Mouse (Mus musculus): Measurements from ENCODE around the gene Gatc. TPM values are rescaled to one million over a fixed set of nuclear protein-coding genes. Genes with fewer than 3 reads are reported as not detected.
"Not testable (repeated sequence)": the region's sequence is repeated elsewhere in the genome, so short reads cannot be mapped to it uniquely, and the experiment has no call there.

Gene Gatc
- total RNA-seq, 2 experiments from 2014 or later, result 17.6 to 18.6 TPM

DNA sequence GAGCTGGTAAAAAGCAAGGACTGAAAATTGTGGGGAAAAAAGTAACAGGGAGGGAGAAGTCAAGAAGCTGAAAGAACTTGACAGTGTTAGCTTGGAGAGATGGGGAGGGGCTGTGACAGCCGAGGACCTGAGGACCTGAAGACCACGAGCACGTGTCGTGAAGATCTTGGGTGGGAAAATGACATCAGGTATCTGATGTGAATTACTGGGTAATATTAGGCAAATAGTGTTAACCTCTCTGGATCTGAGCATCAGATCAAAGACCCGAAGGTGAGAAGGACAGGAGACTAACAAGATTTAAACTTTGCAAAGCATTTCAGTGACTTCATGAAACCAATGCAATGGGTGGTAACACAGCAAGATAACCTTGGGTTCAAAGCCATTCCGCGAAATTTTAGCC lies 971 bp downstream of the Gatc start:
- DNase-seq, result no peak
- intact Hi-C loops (cut with DNase I), result loop anchor here (1.0 to 2.0 kb wide), 3 partner anchors 13 to 67 kb away; partner anchors contain the start of genes Dynll1, Rnf10 and Srsf9

DNA sequence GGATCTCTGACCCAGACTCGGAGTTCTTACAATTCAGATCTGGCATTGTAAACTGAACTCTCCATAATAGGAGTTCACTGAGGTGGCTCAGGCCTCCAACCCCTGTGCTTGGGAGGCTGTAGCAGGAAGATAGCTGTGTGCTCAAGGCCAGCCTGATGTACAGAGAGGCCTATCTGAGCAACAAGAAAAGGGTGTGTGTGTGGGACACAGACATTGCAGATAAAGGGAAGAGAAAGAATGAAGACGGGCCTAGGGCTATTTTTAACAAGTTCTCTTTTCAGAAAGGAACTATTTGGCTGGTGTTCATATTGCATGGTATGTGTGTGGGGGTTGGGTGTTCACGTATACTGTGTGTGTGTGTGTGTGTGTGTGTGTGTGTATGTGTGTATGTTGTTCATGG lies 7.4 kb downstream of the Gatc start:
- no peak for DNase-seq
- intact Hi-C loops (cut with DNase I), result no loop called here

DNA sequence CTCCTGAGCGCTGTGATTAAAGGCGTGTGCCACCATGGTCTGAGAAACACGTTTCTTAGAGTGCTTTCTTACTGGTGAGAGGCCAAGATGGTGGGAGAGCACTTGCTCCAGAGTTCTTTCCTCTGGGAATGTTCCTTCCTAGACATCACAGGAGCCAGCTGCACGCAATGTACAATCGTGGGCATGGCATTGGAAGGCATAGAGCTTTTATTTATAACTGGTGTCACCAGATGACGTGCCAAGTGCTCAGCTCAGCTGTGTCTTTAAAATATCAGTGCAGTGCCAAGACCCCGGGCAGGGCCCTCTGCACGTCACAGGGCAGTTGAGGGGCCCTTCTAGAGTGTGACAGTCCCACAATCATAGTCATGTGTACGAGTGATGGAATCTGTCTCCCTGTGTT lies 10.0 kb downstream of the Gatc start:
- intact Hi-C loops (cut with DNase I), result no loop called here
- no peak for DNase-seq

DNA sequence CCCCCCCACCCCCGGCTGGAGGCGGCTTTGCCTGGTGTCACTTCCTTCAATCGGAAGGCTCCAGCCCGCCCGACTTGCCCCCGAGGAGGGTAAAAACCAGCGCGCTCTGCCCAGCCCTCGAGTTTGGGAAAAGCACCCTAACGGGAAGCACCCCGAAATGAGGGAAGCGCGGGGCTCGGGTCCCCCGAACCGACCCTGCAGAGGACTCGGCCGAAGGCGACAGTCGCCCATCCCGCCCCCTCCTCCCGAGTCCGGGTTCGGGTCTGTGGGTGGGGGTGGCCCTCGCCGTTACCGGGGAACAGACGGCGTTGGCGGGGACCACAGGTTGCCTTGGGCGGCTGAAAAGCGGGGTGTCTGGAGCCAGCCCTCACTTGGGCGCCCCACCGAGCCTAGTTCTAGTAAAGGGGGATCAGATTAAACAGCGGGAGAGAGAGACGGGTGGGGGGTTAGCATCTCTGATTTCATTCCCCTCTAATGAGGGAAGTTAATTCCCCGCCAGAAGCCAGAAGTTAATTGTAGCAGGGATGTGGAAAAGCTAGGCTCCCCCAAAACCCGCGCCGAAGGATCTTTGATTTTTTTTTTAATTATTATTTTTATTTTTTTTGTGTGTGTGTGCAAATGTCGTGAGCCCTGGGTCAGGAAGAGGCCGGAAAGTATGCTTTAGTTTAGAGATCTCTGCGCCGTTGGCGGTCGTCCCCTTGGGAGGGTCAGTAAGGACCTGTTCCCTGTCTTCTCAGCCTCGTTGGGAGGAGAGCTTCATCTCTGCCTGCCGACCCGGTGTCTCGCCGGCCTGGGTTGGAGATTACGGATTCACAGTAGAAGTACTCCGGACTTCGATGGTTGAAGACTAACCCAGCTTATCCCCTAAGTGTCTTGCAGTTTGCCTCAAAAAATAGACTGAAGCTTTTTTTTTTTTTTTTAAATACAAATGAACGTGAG lies 13.1 kb downstream of the Gatc start:
- intact Hi-C loops (cut with DNase I), result loop anchor here (1.0 to 2.0 kb wide), 2 partner anchors 12 to 49 kb away; partner anchors contain the start of gene Coq5
- DNase-seq, result peak; percentile 33 to 52

DNA sequence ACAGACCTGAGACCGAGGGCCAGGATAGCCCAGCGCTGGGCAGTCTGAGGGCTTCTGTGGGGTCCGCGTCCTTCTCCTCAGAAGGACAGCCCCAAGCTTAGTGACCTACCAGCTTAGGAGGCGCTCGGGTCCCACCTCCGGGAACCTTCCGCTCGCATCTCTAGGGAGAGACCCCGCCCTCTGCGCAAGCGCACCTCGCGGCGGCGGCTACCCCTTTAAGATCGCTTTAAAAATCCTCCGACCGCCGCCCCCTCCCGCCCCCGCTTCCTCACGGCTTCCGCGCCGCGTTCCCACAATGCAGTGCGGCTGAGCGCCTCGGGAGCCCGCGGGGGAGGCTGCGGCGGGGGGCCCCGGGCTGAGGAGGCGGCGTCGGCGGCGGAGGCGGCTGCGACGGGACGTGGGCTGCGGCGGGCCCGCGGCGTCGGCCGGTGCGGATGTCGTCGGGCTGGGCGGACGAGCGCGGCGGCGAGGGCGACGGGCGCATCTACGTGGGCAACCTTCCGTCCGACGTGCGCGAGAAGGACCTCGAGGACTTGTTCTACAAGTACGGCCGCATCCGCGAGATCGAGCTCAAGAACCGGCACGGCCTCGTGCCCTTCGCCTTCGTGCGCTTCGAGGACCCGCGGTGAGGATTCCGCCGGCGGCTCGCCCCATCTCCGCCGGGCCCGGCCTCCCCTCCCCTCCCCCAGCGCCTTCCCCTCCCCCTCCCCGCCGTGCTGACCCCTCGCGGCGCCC lies 13.9 kb downstream of the Gatc start, which contains the start of gene Srsf9:
Srsf9 (plus strand) TSS at position 303 of the 735 bp plus-strand sequence.
- intact Hi-C loops (cut with DNase I), result loop anchor here (1.0 to 2.0 kb wide), 2 partner anchors 13 to 48 kb away; partner anchors contain the start of gene Coq5
- DNase-seq, result peak; percentile 97 to 98

DNA sequence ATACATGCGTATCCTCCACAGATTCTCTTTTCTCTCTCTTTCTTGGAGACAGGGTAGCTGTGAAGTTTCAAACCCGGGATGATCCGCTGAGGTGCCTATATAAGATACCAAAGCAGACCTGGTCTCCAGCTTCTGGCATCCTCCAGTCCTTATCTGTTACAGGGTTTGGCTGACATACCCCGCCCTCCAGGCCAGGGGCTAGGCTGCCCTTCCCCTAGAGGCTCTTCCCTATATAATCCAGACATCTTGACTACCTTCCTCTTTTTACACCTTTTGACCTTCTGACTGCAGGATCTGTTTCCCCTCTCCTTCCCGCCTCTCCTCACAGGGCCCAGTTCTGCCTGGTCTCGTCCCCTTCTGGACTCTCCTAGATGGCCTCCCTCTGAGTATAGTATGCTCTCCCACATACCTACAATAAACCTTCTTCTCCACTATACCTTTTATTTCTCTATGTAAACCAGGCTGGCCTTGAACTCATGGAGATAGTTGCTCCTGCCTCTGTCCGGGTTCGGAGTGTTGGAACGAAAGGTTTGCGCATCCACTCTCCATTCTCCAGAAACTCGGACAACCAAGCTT lies 14.6 kb downstream of the Gatc start:
- intact Hi-C loops (cut with DNase I), result loop anchor here (2.0 kb wide), 1 partner anchor 48 kb away; the partner anchor contains the start of gene Coq5
- DNase-seq, result no peak

DNA sequence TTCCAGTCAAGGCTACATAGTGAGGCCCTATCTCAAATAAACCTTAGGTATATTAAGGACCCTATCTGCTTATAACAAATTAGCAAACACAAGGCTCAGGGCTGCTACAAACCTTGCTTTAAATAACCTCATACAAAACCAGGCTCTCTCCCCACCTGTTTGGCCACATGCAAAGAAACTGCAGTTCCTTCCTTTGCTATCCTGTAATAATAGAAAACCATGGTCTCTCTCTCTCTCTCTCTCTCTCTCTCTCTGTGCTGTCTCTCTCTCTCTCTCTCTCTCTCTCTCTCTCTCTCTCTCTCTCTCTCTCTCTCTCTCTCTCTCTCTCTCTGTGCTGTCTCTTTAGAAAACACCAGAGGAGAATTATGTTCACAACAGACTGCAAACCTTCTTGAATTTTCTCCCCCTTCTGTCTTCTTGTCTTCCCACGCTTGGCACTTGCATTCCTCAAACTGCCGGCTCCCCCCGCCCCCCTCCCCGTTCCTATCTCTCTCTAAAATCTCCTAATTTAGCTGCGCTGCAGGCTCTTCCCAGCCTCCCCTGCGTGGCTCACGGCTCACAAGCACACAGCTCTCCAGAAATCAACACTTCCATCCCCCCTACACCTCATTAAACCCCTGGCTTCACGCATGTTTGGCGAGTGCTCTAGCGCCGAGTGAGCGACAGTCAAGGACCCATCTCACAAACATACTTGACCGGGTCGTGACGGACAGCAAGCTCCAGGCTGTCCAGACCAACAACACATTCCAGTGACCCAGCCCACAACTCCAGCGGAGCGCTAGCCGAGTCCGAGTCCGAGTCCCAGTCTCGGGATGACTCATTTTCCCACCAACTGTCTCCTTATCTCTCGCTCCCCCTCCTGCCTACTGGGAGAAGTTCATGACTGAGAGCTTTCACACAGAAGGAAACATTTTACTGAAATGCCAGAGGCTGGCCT lies 21.7 kb downstream of the Gatc start:
- DNase-seq, result peak; percentile 66 to 75
- intact Hi-C loops (cut with DNase I), result loop anchor here (2.0 kb wide), 1 partner anchor 18 kb away; the partner anchor contains the start of gene Dynll1

DNA sequence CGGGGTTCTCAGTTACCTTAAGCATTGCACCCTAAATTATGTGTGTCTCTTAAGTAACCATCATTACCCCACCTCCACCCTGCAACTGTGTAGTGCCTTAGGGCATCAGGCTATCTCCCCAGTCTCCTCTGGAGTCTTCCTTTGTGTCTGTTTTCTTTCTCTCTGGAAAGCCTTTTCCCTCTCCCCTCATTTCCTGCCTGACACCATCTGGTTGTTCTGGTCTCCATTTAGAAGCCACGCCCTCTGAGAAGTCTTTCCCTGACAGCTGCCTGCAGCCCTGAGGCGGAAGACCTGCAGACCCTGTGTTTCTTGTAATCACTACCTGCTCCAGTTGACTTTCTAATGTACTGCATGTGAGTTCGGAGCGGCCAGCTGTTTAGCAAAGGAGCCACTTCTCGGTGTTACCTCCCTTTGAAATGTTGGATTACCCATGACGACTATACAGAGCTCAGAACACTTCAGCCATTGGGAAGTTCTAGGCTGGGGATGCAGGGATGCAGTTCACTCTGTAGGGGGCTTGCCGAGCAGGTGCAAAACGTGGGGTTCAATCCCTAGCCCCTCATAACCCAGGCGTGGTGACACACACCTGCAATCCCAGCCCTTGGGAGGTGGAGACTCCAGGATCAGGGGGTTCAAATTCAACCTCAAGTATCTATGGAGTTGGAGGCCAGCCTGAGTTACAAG lies 23.2 kb downstream of the Gatc start:
- intact Hi-C loops (cut with DNase I), result loop anchor here (2.0 kb wide), 1 partner anchor 17 kb away; the partner anchor contains the start of gene Dynll1
- DNase-seq, result no peak

DNA sequence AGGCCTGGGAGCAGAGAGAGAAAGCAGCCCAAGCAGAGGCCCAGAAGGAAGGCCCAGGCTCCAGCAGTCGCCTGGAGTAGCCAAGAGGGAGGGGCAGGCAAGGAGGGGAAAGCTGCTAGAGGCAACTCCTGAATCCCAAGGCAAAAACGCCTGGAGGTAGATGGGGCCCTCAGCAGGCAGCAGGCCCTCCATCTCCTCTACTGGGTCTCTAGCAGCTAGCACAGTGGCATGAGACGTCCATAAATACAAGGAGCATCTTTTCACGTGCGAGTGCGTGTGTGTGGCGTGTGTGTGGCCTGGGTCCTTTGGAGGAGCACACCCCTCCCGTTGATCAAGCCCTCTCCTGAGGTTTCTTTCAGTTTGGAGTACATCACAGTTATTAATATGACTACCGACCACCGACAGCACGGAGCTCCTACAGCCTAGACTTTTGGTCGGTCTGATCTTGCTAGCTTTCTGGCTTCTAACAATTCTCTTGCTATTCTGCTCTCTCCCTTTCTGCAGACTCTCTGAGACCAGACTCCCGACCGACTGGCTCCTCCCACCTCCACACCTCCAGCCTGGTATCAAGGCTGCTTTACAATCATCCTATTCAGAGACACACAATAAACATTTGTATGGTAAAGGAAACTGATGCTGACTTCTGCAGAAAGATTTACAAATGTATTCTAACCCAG lies 23.9 kb downstream of the Gatc start:
- DNase-seq, result no peak
- intact Hi-C loops (cut with DNase I), result no loop called here

DNA sequence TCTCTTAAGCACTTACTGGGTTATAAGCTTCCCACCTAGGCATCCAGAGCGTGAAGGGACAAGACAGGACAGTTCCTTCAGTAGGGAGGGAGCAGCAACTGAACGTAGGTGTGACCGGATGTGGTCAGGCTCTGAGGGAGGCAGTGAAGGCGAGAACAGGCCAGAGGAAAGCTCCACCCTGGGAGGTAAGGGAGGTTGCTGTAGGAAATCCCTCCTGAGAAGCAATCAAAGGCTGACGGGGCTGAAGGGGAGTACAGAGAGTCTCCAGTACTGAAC lies 27.4 kb downstream of the Gatc start:
- intact Hi-C loops (cut with DNase I), result no loop called here
- no peak for DNase-seq

DNA sequence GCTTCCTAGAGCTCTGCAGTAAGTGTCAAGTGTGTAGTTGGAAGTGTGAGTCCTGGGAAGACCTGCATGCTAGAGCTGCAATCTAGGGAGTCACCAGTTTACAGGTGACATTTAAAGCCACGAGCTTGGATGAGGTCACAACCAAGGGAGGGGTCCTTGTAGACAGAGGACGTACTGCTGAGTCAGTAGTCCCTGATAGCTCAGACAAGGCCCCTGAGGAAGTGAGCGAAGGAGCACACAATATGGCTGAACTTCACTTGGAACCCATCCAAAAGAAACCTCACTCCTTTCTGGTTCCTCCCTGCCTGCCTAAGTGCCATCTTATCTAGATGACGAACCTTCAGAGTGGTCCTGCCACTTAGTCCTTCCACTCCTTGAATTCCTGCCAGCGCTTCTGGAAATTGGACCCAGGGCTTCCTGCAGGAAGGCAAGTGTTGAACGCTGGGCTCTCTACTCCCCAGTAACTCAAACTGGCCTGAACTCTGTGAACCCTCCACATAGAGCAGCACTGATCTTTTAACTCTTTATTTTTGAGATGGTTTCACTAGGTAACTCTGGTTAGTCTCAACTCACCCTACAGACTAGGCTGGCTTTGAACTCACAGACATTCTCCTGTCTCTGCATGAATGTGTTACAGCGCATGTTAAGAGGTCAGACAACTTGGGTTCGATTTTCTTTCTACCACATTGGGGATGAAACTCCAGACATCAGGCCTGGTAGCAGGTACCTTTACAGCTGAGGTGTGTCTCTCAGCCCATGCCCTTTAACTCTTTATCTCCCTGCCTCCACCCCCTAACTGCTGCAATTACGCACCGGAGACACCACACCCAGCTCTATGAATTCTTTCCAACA lies 27.9 kb downstream of the Gatc start:
- DNase-seq, result no peak
- intact Hi-C loops (cut with DNase I), result no loop called here

DNA sequence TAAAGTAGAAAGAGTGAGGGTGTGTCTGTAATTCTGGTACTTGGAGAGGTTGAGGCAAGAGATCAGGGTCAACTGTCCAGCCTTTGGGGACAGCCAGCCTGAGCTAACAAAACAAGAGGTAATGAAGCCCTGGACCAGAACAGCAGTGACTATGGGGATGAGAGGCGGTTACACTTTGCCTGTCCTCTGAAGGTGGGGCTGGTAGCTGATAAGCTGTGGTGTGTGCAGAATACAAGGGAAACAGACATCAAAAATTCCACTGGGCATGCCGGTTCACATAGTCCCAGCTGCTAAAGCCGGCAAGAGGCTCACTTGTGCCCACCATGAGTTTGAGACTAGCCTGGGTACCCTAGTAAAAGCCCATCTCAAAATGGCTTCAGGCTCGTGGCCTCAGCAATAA lies 28.6 kb downstream of the Gatc start:
- intact Hi-C loops (cut with DNase I), result no loop called here
- DNase-seq, result no peak

DNA sequence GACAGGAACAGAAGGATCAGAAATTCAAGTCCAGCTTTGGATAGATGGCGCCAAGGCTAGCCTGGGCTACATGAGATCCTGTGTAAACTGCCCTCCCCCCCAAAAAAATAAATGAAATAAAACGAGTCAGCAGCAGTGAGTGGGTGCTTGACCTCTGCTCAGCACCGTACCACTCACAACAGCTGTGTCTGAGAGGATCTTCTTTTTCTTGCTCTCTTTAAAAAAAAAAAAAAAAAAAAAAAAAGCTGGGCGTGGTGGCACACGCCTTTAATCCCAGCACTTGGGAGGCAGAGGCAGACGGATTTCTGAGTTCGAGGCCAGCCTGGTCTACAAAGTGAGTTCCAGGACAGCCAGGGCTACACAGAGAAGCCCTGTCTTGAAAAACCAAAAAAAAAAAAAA lies 38.8 kb downstream of the Gatc start:
- intact Hi-C loops (cut with DNase I), result loop anchor here (2.0 kb wide), 1 partner anchor 23 kb away; no protein-coding TSS in a partner anchor
- not testable (repeated sequence) for DNase-seq

DNA sequence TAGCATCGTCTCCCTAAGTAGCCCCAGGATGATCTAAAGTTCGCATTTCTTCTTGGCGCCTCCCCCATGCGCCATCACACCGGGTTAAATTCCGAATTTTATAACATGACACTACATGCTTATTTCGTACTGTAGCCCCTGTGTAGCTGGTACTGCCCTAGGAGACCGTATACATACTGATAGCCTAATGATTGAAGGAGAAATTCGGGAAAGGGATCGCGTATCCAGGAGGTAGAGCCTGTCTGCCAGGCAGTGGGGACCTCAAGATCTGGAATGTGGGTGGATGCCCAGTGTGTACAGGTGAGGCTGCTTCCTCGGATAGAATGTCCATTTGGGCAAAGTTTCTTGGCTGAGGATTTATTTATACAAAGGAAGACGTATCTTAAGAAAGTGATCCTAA lies 39.4 kb downstream of the Gatc start:
- intact Hi-C loops (cut with DNase I), result loop anchor here (2.0 kb wide), 4 partner anchors 17 to 39 kb away; partner anchors contain the start of genes Gatc and Triap1
- DNase-seq, result no peak

DNA sequence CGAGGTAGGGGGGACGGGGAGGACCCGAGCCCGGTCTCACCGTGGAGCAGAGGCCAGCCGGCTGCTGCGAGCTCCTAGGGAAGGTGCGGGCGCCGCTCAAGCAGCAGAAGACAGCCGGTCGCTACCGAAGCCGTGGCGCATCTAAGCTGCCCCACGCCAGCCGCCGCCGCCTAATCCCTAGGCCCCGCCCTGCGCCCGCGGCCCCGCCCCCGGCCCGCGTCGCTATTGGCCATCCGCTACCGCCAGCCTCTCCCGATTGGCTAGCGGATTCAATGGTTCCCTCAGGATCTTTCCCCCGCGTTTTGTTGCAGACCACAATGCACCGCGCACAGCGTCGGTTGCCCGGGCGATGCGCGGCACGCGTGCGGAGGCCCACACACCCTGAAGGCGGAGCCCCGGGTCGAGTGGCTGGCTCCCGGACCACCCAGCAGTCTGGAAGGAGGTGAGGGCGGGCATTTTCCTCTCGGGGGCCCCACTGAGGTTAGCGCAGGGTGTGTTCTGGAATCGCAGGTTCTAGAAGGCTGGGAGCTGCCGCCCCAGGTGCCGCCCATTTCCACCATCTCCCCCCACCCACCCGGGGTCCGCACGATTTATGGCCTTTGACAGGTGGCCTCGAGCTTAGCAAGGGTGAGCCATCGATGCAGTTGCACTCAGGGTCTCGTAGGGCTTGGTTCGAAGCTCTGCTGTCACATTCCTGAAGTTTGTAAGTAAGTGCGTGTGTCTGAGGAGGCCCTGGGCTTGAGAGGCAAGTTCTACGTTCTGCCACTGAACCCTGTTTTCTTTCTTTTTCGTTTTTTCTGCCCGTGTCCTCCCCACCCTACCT lies 40.0 kb downstream of the Gatc start, which contains the start of gene Dynll1:
Dynll1 (minus strand) TSS at position 208 of the 823 bp plus-strand sequence.
- peak; percentile 100 for DNase-seq
- intact Hi-C loops (cut with DNase I), result loop anchor here (2.0 kb wide), 3 partner anchors 18 to 40 kb away; partner anchors contain the start of genes Gatc and Triap1

DNA sequence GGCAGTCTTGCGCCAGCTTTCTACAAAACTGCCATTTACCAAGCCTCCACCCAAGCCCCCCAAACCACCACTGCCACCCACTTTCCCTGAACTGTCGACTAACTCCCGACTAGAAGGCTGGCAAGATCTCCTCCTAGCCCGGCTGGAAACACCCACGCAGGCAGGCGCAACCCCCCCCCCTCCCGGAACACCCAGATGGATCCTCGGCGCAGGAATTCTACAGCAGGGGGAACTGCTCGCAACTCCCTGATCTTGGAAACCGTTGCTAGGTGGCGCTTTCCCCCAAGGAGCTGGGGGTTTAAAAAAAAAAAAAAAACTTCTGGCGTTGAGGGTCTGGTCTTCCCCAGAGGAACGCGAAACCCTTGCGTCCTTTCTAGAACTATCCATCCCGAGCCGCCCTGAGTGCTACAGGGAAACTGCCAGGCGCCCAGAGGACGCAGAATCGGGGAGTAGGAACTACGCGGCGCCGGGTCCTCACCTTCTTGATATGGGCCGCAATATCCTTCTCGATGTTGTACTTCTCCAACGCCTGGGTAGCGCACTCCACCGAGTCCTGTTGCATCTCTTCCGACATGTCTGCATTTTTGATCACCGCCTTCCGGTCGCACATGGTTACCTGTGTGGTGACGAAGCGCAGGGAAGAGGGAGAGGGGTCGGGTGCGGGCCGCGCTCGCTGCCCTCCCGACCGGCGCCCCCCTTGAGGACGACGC lies 40.8 kb downstream of the Gatc start:
- intact Hi-C loops (cut with DNase I), result loop anchor here (2.0 kb wide), 3 partner anchors 19 to 41 kb away; partner anchors contain the start of genes Gatc and Triap1
- peak; percentile 58 to 74 for DNase-seq

Measured in heart, postnatal 36 days (tissue).